Mouse (Mus musculus) kidney, postnatal 25 days (tissue): ENCODE measurements around the gene Prph.

Experiments used
- DNase-seq, 2 experiments: peaks; one replicate each; pipeline ENCODE4 v3.0.0; 2021; ENCODE audit warnings: mixed read lengths in 2 of 2

Gene Prph

GRCm38 (mm10) chr15:99099139-99099556, 44.2 kb downstream of the Prph start:
- DNase-seq, result peak; percentile 89 to 95

- no peak for DNase-seq
These were observed 45.0 kb downstream of the Prph start for GRCm38 (mm10) chr15:99099984-99100383.

DNA sequence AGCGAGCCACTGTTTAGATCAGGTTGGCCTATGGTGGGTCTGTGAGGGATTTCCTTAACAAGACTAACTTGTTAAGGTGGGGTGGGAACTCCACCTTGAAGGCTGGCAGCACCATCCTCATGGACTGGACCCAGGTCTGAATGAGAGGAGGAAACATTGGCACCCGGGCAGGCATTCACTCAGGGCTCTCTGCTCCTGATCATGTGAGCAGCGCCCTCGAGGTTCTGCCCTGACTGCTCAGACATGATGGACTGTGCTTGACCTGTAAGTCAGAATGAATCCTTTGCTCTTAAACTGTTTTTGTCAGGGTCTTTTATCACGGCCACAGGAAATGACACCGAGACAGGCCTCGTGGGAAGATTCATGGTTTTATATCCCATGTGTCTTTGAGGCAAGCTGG, 50.3 kb downstream of the Prph start:
- no peak for DNase-seq

DNA sequence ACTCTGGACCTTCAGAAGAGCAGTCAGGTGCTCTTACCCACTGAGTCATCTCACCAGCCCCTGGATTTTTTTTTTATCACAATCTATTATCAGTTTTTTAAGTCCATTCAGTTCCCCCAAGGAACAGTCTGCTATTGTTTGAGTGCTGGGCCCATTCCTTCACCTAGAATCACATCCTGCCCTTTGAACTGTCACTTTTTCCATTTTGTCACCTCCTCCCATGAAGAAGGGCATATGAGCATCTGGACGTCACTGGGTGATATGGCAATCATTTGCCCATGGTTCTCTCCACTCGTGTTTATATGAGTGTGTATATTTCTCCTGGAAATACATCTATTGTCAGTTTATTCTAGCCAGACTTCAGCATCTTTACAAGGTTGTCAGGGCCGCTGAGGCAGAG, 52.9 kb downstream of the Prph start:
- DNase-seq, result no peak
